Mouse (Mus musculus): ENCODE results near the gene Gm10065. TPM values are rescaled to one million over a fixed set of nuclear protein-coding genes. Genes with fewer than 3 reads are reported as not detected.
"Not testable (repeated sequence)": the region's sequence is repeated elsewhere in the genome, so short reads cannot be mapped to it uniquely, and the experiment has no call there.

Gene Gm10065
- polyA plus RNA-seq, 1 experiment from 2014 or later, result not detected

- H3K27ac ChIP-seq; H3K4me3 ChIP-seq; H3K4me1 ChIP-seq; H3K4me2 ChIP-seq (replicated peaks); H3K9me3 ChIP-seq (replicated peaks); H3K27me3 ChIP-seq; H3K36me3 ChIP-seq; H3K9ac ChIP-seq; ATAC-seq (ENCODE audit: low FRiP score): not testable (repeated sequence)
- 51% methylated on average over 9 of the region's 9 CpGs for WGBS
Observed at GRCm38 (mm10) chr13:21462516-21462915, 16.7 kb downstream of the Gm10065 start.

GRCm38 (mm10) chr13:21456347-21456746 is 22.9 kb downstream of the Gm10065 start:
- Histone ChIP-seq H3K4me3 (no peak overlapping the region), H3K4me2 (replicated peaks) (no peak overlapping the region), H3K36me3 (no peaks in the 10 kb centered on the region), H3K9ac (no peak overlapping the region), H3K27me3 (peaks cover 11% of the 10 kb centered on the region), H3K4me1 (peaks cover 10% of the 10 kb centered on the region), H3K27ac (no peak overlapping the region), H3K9me3 (replicated peaks) (no peaks in the 10 kb centered on the region)
- 12% methylated on average over 4 of the region's 4 CpGs for whole genome bisulfite sequencing
- ATAC-seq (ENCODE audit: low FRiP score), result no peak

- Histone ChIP-seq H3K36me3 (no peaks in the 10 kb centered on the region), H3K9me3 (replicated peaks) (no peaks in the 10 kb centered on the region), H3K4me2 (replicated peaks) (no peak overlapping the region), H3K9ac (no peak overlapping the region), H3K4me1 (peaks cover 10% of the 10 kb centered on the region), H3K27ac (no peak overlapping the region), H3K4me3 (no peak overlapping the region), H3K27me3 (peaks cover 11% of the 10 kb centered on the region)
- 96% methylated on average over 3 of the region's 3 CpGs for WGBS
- ATAC-seq (ENCODE audit: low FRiP score), result no peak
Observed at GRCm38 (mm10) chr13:21454133-21454532, 25.1 kb downstream of the Gm10065 start.

GRCm38 (mm10) chr13:21453449-21453848 is 25.8 kb downstream of the Gm10065 start, which contains the start of gene Zscan26:
Zscan26 (minus strand) TSS chr13:21453730.
- H3K4me1 ChIP-seq, result peaks cover 10% of the 10 kb centered on the region
- peak within 1 kb of the TSS; percentile 77 for H3K4me2 ChIP-seq (replicated peaks)
- peak within 1 kb of the TSS; percentile 68 for H3K9ac ChIP-seq
- WGBS, result 1% methylated on average over 23 of the region's 23 CpGs
- no peaks in the 10 kb centered on the region for H3K9me3 ChIP-seq (replicated peaks)
- 0 out of 2 replicates have a peak, but pooled peaks cover 2% of the 10 kb centered on the region for H3K36me3 ChIP-seq
- peaks cover 11% of the 10 kb centered on the region for H3K27me3 ChIP-seq
- peak within 1 kb of the TSS; percentile 64 for H3K4me3 ChIP-seq
- peak; percentile 93 for ATAC-seq (ENCODE audit: low FRiP score)
- H3K27ac ChIP-seq, result peak within 1 kb of the TSS; percentile 58; the same call in 1 of the 2 replicates

- Histone ChIP-seq H3K9me3 (replicated peaks) (no peaks in the 10 kb centered on the region), H3K4me2 (replicated peaks) (peak overlapping the region; percentile 77), H3K4me1 (peaks cover 10% of the 10 kb centered on the region), H3K36me3 (peaks cover 6% of the 10 kb centered on the region; the same call in 1 of the 2 replicates), H3K27ac (peak overlapping the region; percentile 58; the same call in 1 of the 2 replicates), H3K27me3 (peaks cover 11% of the 10 kb centered on the region), H3K4me3 (peak overlapping the region; percentile 64), H3K9ac (peak overlapping the region; percentile 68)
- ATAC-seq (ENCODE audit: low FRiP score), result peak; percentile 23
- 5% methylated on average over 13 of the region's 13 CpGs for WGBS
Observed at GRCm38 (mm10) chr13:21453042-21453441, 26.2 kb downstream of the Gm10065 start.

GRCm38 (mm10) chr13:21447856-21448614 is 31.2 kb downstream of the Gm10065 start:
- Histone ChIP-seq H3K4me2 (replicated peaks) (no peak overlapping the region), H3K9me3 (replicated peaks) (no peaks in the 10 kb centered on the region), H3K4me1 (peaks cover 10% of the 10 kb centered on the region), H3K36me3 (peaks cover 46% of the 10 kb centered on the region), H3K27me3 (no peaks in the 10 kb centered on the region), H3K9ac (no peak overlapping the region), H3K4me3 (no peak overlapping the region), H3K27ac (no peak overlapping the region)
- 83% methylated on average over 16 of the region's 16 CpGs for WGBS
- ATAC-seq (ENCODE audit: low FRiP score), result no peak

GRCm38 (mm10) chr13:21446796-21447195 is 32.4 kb downstream of the Gm10065 start:
- Histone ChIP-seq H3K27ac (no peak overlapping the region), H3K36me3 (peaks cover 46% of the 10 kb centered on the region), H3K4me3 (no peak overlapping the region), H3K9ac (no peak overlapping the region), H3K4me1 (no peaks in the 10 kb centered on the region), H3K27me3 (no peaks in the 10 kb centered on the region), H3K9me3 (replicated peaks) (no peaks in the 10 kb centered on the region), H3K4me2 (replicated peaks) (no peak overlapping the region)
- no peak for ATAC-seq (ENCODE audit: low FRiP score)
- 95% methylated on average over 9 of the region's 9 CpGs for WGBS

- peak overlapping the region; percentile 72 for H3K9ac ChIP-seq
- H3K4me3 ChIP-seq, result peak overlapping the region; percentile 50
- H3K27me3 ChIP-seq, result no peaks in the 10 kb centered on the region
- H3K9me3 ChIP-seq (replicated peaks), result no peaks in the 10 kb centered on the region
- WGBS, result 17% methylated on average over 10 of the region's 10 CpGs
- H3K4me2 ChIP-seq (replicated peaks), result peak overlapping the region; percentile 81
- H3K27ac ChIP-seq, result peak overlapping the region; percentile 78
- H3K4me1 ChIP-seq, result peaks cover 8% of the 10 kb centered on the region
- ATAC-seq (ENCODE audit: low FRiP score), result peak; percentile 44; the same call in 1 of the 2 replicates
- H3K36me3 ChIP-seq, result peaks cover 28% of the 10 kb centered on the region
Observed at GRCm38 (mm10) chr13:21441207-21441572, 38.1 kb downstream of the Gm10065 start.

- peak within 1 kb of the TSS; percentile 50 for H3K4me3 ChIP-seq
- H3K27me3 ChIP-seq, result no peaks in the 10 kb centered on the region
- H3K4me1 ChIP-seq, result peaks cover 8% of the 10 kb centered on the region
- H3K9ac ChIP-seq, result peak within 1 kb of the TSS; percentile 72
- peak within 1 kb of the TSS; percentile 78 for H3K27ac ChIP-seq
- peaks cover 25% of the 10 kb centered on the region for H3K36me3 ChIP-seq
- no peaks in the 10 kb centered on the region for H3K9me3 ChIP-seq (replicated peaks)
- under 1% methylated on average over 32 of the region's 32 CpGs for WGBS
- ATAC-seq (ENCODE audit: low FRiP score), result peak; percentile 94
- H3K4me2 ChIP-seq (replicated peaks), result peak within 1 kb of the TSS; percentile 81
Observed at GRCm38 (mm10) chr13:21440503-21441206, 38.6 kb downstream of the Gm10065 start, which contains the start of gene Pgbd1. Pgbd1 (minus strand) TSS chr13:21441058.

GRCm38 (mm10) chr13:21435476-21435875 is 43.8 kb downstream of the Gm10065 start:
- no peak for ATAC-seq (ENCODE audit: low FRiP score)
- Histone ChIP-seq H3K27me3 (no peaks in the 10 kb centered on the region), H3K36me3 (0 out of 2 replicates have a peak, but pooled peaks cover 2% of the 10 kb centered on the region), H3K4me2 (replicated peaks) (no peak overlapping the region), H3K9ac (no peak overlapping the region), H3K4me1 (peaks cover 4% of the 10 kb centered on the region), H3K27ac (no peak overlapping the region), H3K4me3 (no peak overlapping the region), H3K9me3 (replicated peaks) (no peaks in the 10 kb centered on the region)
- WGBS, result 81% methylated on average over 4 of the region's 4 CpGs

All from hindbrain, embryonic 12.5 days (tissue).